Mouse (Mus musculus) retina, postnatal 7 days (tissue): ENCODE measurements at regions not wholly inside any gene's neighbourhood (a gene's known extent, or its start where the extent isn't known, plus 50 kb on each side); places are given as distances from the start of the nearest gene placed in this dataset.

Experiments used
- DNase-seq: peaks from one replicate; pipeline ENCODE4 v3.0.0-alpha.2; 2012; ENCODE audit warnings: low read depth, low spot score

DNA sequence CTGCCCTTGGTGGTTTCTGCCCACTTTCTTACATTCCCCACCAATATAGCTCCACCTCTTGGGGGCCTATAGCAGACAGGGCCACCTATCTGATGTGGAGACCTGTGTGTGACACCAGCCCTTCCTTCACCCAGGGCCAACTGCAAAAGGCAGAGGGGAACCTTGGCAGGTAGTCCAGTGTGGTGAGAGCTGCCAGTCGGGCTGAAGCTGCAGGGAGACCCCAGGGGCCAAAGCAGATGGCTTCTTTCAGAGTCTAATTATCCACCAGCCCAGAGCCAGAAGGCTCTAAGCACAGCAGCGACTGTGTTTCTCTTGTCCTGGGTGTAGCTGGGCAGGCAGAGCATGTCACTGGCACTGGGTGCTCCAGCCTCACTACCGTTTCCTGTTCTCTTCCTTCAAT lies 104.5 kb downstream of the Chst1 start:
- no peak for DNase-seq

DNA sequence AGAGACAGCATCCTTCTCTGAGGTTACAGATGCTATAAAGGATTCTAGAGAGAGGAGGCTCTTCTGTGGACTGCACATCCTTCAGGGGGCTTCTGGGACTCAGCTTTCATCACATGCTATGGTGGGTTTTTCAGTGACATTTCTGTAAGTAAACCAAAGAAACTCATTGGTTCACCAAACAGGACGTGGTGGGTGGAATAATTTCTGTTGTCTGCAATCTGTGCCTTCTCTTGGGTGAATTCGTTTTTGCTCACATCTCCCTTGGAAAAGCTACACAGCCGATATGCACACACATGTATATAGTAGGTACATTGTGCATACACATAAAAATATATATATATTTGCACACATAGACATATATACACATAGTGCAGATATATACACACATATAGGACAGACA lies 110.2 kb downstream of the Chst1 start:
- no peak for DNase-seq

DNA sequence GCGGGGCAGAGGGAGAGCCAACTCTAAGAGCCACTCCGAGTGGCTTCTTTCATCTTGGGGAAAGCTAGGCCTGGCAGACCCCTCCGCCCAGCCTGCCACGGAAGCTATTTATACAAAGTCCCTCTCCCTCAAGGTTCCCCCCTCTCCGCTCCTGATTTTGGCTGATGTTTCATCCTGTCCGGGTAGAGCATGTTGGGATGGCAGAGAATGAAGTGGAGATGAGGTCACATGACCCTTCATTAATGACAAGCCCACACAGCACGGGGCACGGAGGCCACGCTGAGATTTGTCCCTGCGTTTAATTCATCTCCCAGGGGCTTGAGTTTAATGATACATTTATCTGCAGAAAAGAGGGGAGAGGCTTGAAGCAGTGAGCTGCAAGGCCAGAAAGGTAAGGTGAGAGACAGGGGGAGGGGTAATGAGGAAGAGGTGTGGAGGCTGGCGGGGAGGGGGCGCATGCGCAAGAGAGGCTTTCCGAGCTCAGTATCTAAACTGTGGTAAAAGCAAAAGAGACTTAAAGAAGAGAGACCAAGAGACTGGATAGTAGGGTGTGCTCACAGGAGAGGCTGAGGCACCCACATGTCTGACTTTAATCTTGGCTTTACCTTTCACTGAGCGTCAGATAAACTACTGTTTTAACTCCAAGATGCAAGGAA lies 111.7 kb downstream of the Chst1 start:
- DNase-seq = no peak

DNA sequence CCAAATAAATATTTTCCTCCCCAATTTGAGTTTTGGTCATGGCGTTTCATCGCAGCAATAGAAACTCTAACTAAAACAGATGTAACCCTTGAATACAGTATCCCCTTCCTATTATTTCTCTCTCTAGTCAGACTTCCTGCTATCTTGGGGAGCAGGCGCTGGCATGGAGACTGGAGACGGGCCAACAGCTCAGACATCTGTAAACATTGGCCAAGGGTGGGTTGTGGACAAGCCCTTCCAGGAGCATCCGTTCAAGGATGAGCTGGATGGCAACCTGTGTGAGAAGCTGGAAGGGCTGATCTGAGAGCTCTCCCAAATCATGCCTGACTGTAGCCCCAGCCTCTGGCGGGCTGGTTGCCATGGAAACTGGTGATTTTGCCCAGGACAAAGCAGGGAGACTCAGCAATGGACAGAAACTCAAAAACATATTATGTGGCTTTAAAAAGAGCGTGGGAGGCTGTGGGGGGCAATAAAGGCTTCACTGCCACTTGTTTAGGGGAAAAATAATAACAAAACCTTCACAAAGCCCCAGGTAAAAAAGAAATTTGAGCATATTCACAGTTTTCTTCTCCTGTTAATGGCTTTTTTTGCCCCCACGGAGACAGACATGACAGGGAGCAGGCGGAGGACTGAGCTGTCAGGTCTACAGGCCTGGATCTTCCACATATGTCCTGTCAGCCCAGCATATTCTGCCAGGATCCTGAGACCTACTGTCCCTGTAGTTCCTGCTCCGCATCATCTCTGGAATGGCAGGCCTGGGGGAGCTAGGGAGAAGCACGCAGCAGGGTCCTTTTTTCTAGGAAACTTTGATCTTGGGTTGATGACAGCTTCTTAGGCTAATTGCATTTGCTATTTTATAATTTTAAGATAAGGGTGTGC lies 113.0 kb downstream of the Chst1 start:
- no peak for DNase-seq

DNA sequence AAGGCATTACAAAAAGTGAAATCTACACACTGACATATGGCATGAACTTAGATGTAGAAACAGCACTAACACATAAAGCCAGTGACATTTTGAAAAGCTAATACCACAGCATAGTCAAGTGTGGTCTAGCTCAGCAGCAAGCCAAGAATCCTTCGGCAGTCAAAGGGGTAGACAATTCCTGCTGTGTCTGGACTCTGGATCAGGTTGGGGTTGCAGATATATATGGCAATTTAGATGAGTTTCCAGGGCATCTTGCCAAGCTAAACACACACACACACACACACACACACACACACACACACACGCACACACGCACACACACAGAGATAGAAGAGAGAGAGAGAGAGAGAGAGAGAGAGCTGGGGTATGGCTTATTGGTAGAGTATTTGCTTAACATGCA lies 118.2 kb downstream of the Chst1 start:
- DNase-seq = no peak

DNA sequence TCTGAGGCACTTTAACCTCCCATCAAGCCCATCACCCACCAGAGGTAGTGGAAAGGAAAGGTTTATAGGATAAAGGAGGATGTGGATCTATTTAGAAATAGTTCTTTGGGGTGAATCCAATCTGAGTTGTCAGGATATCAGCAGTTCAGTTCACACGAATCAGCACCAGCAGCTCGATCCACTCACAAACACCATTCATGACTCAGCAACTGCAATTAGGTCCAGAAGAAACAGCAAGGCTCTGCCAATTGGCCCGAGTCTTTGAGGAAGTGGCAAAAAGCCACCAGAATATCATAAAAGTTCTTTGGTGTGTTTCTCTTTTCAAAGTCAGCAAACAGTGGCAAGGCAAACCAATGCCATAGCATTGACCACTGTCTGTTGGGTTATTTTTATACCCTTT lies 122.4 kb downstream of the Chst1 start:
- no peak for DNase-seq

DNA sequence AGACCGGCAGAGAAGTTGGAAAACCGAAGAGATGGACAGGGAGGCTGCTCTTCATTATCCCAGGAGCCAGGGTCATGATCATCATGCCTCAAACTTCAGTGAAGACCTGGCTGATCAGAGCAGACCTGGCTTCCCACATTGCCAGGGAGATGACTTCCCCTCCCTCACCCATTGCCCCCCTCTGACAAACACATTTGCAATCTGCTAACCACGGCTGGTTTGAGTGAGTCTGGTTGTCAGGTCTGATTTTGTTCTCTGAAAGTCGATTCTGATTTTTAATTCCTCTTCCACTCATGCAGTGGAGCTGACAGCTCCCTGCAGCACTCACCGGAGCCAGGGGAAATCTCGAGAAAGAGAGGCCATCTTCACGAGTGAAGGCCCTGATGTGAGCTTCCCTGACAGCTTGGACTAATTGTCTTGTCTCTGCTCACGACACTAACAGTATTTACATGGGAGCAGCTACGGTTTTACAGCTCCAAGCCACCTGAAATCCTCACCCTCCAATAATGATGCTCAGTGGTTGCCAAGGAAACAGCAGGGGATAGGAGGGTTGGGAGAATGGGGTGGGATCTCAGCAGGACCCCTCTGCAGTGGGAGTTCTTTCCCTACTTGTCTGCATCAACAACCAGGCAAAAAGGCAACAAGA lies 124.2 kb downstream of the Chst1 start:
- peak; percentile 13 for DNase-seq

DNA sequence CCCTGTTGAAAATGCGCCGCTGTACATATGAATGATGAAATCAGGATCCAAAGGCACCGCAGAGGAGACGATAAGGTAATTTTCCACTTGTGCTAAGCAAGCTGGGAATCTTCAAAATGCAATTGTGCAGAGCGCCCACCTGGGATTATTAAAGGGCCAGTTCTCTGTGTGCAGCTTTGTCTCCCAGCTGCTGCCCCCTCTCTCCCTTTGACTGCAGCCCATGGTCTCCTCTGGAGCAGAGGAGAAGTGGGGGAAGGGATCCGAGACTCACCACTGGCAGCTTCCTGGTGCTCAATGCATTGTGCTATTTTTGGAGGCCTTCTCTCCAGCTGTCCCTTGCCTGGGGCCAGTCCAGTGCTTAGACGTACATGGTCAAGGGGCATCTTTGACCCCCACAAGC lies 127.1 kb downstream of the Chst1 start:
- DNase-seq = no peak

DNA sequence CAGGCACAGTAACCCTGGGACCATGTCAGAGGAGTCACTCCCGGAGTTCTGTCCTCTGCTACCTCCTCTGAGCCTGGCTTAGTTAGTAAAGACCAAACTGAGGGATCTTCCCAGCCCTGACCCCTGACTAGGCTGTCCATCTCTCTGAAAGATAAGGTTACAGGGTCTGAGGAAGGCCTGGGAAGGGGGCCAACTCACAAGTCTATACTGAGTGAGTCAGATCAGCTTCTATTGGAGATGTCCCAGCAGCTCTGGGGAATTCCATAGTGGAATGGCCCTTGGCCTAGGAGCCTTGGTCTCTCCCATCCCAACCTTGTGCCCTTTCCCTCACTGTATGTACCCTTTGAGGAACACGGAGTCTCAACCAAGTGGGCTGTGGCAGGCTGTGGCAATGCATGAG lies 127.7 kb downstream of the Chst1 start:
- no peak for DNase-seq

DNA sequence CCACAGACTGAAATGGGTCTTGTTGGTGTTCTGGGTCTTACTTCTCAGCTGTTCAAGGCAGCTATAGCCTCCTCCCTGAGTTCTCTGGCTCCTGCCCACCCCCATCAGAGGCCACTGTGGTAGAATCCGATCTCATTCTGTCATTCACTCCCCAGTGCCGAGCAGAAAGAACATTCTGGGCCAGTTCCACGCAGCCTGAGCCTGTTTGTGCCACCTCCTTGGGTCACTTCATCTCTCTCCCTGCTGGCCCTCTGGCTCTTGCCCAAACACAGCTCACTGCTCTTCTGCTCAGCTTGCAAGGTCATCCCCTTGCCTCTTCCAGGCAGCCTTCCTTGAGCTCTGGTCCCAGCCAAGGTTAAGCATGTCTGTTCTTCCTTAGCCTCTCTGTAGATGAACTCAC lies 128.9 kb downstream of the Chst1 start:
- no peak for DNase-seq

DNA sequence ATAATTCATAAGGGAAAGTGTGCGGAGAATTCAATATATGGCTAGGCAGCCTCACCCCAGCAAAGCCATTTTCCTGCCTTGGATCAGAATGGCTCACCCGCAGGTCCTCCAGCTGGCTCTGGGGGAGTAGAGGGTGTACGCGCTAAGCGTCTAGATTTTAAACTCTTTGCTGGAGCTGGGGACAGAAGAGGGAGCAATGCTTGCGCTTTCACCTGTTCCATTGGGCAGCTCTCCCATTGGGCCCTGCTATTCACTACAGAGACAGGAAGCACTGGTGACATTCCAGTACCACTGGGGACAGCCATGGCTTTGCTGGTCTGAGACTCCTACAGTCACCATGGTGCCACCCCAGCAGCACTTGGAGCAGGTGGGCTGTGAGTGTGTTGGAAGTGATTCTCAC lies 130.9 kb downstream of the Chst1 start:
- no peak for DNase-seq

DNA sequence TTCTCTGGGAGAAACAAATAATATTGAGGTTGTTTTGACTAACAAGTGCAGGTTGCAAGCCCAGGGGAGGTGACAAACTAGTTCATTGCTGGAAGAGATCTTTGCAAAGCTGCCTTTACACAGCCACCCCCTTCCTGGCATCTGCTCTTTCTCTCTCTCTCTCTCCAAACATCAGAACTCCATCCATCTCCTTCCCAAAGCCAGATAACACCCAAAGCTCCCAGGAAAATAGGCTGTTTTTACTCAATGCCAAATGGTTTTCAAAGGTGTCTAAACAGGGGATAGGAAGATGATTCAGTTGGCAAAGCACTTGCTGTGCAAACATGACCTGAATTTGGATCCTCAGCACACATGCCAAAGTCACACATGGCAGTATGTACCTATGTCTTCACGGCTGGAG lies 133.9 kb downstream of the Chst1 start:
- DNase-seq = no peak

DNA sequence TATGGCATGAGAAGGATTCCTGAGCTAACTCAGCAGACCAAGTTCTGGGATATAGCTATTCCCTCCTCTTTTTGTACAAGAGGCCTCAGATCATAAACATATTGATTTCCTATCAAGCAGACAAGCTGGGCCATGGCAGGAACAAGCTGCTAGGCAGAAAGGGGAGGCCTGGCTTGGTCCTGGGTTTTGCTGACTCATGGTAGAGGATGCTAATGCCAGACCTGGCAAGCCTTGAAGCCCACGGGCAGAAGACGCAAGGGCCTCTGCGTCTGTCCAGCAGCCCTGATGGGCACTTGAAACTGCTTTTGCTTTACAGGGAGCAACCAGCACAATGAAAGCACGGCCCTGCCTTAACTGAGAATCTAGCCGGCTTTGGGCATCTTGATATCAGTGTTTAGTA lies 136.3 kb downstream of the Chst1 start:
- no peak for DNase-seq

DNA sequence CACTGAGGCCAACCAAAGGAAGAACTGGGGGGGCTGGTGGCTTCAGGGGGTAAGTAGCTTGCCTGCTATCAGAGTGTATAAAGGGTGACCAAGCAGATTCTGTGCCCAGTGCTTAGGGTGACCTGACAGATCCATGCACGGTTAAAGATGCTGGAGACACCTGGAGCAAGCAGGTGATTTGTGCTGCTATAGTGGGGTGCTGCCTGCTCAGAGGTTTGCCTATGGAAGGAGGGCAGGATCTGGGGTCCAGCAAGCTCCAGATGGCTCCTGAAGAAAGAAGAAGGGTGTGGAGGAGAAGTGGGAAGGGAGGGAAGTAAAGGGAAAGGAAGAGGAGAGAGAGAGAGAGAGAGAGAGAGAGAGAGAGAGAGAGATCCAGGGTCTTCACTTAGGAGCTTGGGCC lies 137.8 kb downstream of the Chst1 start:
- no peak for DNase-seq

DNA sequence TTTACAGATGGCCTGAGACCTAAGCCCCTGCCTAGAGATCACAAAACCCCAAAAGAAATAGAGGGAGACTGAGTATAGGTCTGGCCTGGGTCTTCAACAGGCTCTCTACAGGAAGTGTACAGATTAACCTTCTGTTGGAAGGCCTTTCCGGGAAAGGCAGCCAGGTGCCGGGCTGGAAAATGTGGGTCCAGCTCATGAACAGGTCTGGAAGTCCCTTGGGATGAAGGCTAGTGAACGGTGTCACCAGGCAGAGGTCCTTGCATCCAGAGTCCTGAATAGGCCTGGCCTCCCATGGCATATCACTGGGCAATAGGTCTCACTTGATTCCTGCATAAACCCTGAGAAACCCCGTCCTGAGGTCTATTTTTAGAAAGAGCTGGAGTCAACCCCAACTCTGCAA lies 140.1 kb downstream of the Chst1 start:
- DNase-seq = no peak

DNA sequence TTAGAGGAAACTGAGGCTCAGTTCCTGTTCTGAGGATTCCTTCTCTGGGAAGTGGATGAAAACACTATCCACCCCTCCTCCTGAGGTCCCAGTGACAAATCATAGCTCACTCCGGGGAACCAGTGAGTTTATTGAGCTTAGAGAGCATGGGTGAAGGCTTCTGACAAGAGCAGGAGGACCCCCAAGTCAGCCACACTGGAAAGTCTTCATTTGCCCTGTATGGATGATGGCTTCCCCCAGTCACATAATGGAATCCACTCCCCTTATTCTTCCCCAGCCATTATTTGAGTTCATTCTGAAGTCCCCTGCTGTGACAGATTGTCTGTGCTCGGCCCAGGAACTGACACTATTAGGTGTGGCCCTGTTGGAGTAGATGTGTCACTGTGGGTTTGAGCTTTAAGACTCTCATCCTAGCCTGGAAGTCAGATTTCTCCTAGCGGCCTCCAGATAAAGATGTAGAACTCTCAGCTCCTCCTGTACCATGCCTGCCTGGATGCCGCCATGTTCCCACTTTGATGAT lies 141.3 kb downstream of the Chst1 start:
- no peak for DNase-seq

DNA sequence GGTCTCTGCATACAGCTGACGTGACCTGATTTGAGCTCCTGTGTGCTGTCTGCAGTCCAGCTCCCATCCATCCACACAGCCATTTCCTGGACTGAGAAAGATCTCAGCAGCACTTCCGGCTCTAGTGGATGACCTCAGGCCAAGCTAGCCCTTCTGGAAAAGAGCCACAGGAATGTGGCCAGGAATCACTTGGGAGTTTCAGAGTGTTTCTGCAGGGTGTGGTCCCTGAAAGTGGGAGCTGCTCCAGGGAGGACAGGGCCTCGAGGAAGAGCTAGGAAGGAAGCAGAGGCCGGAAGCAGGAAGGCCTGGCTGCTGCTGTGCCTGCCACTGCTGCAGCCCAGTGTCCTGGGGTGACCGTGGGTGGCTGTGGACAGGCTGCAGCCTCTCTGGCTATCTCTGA lies 142.5 kb downstream of the Chst1 start:
- no peak for DNase-seq

DNA sequence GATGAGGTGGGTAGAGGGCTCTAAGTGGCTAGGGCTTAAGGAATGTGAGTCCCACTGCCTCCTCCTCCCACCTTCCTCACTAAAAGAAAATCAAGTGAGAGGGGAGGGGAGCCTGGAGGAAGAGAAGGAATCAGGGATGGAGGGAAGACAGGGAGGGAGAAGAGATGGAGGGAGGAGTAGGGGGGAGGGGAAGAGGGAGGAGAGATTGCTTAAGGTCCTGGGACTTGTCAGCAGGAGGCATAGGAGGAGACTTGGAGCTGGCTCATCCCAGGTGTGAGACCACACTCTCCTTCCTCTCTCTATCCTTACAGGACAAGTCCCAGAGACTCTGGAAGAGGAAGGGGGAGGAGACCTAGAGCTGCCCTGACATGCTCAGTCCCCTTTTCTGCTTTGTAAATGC lies 143.2 kb downstream of the Chst1 start:
- no peak for DNase-seq

DNA sequence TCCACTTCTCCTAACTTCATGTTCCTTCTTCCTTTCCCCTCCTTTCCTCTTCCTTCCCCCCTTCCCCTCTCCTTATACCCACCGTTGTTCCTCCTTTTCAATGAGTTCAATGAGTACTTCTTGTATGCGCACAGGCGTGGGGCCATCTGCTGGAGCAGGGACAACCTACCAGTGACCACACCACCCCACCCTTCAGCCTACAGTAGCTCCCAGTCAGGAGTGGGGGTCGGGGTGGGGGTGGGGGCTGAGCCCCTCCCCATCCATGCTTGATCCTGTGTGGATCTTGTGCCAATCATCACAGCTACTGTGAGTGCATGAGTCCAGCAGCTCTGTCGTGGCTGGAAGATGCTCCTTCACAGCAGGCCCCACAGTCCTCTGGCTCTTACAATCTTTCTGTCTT lies 143.6 kb downstream of the Chst1 start:
- DNase-seq = no peak

DNA sequence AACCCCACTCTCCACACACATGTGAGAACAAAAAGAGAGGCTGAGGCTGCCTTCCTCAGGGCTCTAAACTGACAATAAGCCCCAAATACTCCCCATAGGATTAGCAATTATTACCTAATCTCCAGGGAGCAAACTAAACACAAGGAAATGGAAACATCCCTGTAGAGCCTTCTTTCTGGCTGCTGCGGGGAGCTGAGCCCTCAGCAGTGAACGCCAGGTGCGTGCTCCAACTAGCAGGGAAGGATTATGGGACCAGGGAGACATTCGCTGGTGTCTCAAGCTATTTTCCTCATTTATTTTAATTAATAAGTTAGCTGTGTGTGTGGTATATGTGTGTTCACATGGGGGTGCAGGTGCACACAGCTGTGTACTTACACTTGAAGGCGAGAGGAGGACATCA lies 144.4 kb downstream of the Chst1 start:
- DNase-seq = no peak

DNA sequence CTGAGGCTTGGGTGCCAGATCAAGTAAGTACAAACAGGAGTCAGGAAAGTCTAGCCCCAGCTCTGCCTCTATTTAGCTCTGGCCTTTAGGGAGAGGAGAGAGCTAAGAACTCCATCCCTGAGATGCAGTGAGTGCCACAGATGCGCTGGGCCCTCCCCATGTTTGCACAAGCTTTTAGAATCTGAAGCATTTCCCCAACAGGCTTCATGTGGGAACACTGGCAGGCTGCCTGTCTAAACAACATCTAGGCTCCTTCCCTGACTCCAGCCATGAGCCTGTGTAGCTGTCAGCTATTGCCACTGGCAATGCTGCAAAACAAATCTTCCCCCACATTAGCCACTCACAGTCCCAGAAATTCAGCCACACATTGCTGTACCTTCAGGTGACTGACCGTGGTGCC lies 147.9 kb downstream of the Chst1 start:
- DNase-seq = no peak

DNA sequence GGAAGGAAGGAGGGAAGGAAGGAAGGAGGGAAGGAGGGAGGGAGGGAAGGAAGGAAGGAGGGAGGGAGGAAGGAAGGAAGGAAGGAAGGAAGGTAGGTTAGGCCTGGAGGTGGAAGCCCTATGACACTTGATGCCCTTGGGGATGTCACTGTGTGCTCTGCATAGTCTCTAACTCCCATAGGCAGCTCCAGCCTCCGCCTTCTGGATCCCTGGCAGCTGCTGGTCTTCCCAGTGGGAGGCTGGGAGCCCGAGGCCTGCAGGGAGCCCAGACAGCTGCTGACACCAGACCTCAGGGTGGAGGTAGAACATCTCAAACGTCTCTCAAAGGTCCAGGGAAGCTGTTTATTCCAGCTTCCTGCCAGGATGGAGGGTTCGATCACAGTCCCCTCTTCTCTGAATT lies 150.6 kb downstream of the Chst1 start:
- no peak for DNase-seq

DNA sequence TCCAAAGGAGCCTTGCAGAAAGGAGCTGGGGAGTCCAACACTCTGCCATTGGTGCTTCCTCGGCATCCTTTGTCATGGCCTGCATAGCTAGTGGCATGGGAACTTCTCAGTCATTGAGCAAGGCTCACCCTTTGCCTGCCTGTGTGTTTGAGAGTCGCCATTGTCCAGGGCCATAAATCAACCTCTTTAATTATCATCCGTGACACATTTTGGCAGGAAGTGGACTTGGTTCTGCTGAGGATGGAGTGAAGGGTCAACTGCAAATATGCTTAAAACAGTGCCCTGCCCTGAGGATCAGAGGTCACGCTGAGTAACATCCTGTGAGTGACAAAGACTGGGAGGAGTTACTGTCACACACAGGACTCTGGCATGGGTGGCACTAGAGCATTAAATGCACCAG lies 151.2 kb downstream of the Chst1 start:
- no peak for DNase-seq
